Mouse (Mus musculus) 3T3-L1 (cell line): ENCODE data around the gene Traf7.

Experiments used
- DNase-seq: peaks from one replicate; pipeline ENCODE4 v3.0.0-alpha.2; 2015; ENCODE audit warnings: low read depth, low spot score

The Traf7 gene

DNA sequence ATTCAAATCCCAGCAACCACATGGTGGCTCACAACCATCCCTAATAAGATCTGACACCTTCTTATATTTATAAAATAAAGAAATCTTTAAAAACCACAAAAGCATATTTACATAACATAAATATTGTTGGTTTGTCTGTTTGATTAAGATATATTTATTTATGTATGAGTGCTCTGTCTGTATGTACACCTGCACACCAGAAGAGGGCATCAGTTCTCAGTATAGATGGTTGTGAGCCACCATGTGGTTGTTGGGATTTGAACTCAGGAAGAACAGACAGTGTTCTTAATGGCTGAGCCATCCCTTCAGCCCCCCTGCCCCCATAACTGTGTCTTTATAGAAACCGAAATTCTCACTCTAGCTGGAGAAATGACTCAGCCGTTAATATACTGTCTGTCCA is 17.5 kb upstream of the Traf7 start:
- no peak for DNase-seq

DNA sequence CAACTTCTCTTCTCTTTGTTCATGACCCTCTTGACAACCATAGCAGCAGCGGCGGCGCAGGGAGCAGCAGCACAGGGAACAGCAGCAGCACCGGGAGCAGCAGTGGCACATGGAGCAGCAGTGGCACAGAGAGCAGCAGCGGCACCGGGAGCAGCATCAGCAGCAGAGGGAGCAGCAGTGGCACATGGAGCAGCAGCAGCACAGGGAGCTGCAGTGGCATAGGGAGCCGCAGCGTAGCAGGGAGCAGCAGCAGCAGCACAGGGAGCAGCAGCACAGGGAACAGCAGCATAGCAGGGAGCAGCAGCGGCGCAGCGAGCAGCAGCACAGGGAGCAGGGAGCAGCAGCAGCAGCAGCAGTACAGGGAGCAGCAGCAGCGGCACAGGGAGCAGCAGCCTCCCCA is 16.9 kb upstream of the Traf7 start:
- DNase-seq, result no peak

DNA sequence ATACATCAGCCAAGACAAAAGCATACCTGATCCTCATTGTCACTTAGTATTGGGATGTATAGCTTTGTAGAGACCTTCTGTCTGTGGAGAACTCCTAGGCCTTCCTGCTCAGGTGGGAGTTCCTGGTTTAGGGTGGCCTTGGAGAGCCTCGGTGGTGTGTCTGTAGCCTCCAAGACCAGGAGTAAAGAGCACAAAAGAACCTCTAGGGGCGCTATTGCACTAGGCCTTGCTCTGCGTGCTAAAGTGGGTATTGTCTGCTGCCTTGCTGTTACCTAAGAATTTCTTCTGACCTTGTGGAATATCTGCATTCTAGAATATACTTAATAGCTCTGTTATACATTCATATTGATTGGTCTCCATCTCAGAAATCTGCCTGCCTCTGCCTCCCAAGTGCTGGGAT is 12.6 kb upstream of the Traf7 start:
- DNase-seq, result peak; percentile 86

DNA sequence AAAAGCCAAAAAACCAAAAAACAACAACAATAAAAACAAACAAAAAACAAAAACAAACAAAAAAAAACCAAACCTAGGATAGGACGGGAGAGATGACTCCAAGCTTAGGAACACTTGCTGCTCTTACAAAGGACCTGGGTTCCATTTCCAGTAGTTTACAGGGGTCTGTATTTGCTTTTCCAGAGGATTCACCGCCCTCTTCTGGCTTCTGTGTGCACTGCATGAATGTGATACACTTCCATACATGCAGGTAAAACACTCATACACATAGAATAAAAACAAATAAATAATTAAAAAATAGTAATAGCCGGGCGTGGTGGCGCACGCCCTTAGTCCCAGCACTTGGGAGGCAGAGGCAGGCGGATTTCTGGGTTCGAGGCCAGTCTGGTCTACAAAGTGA is 11.2 kb upstream of the Traf7 start:
- peak; percentile 80 for DNase-seq

DNA sequence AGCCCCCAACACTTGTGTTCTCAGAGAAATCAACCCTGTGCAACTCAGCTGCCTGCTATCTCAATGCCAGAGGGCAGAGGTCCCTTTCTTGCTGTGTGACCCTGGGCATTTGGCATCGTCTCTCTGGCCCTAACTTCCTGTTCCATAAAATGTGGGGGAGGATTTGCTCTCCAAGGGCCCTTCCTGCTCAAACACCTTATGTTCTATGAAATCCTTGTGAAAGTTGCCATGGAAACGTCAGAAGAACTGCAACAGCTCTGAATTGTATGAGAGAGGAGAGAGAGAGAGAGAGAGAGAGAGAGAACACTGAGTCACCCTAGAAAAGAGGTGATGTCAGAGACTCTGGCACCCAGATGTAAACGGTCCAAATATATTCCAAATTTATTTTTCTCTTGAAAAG is 9.8 kb upstream of the Traf7 start:
- peak; percentile 53 for DNase-seq

DNA sequence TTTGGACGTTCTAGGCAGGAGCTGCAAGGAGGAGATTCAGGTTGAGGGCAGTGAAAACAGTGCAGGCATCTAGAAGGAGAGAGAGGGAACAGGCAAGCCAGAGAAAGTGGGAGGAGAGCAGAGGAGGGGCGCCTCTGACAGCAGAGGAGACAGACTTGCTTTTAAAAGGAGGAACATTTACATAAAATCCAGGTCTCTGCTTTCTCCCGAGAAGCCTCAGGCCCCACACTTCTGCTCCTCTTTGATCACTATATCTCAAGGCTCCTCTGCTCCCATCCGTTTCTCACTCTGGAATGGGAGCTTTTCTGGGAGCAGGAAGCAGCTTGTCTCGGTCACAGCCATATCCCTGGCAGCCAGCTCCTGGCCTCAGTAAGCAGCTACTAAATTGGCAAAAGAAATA is 7.6 kb upstream of the Traf7 start:
- DNase-seq, result no peak

DNA sequence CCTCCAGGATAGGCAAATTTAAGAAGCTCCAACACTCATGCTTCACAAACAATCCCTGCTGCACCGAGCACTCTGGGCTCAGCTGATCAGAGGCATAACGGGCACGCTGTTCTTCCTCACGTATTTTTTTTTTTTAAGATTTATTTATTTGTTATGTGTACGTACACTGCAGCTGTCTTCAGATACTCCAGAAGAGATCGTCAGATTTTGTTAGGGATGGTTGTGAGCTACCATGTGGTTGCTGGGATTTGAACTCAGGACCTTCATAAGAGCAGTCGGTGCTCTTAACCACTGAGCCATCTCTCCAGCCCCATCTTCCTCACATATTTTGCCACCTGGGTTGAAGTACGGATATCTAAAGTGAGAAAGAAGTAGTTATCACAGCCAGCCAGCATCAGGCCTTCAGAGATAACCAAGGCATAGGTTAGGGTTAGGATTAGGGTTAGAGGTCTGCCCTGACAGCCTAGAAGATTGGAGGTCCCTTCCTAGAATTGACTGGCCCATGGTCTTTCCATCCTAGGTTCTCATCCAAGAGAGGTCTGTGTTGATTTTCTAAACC is 6.5 kb upstream of the Traf7 start, which contains the start of gene Rab26:
Rab26 (minus strand) TSS at position 51 of the 559 bp plus-strand sequence.
- DNase-seq, result no peak

DNA sequence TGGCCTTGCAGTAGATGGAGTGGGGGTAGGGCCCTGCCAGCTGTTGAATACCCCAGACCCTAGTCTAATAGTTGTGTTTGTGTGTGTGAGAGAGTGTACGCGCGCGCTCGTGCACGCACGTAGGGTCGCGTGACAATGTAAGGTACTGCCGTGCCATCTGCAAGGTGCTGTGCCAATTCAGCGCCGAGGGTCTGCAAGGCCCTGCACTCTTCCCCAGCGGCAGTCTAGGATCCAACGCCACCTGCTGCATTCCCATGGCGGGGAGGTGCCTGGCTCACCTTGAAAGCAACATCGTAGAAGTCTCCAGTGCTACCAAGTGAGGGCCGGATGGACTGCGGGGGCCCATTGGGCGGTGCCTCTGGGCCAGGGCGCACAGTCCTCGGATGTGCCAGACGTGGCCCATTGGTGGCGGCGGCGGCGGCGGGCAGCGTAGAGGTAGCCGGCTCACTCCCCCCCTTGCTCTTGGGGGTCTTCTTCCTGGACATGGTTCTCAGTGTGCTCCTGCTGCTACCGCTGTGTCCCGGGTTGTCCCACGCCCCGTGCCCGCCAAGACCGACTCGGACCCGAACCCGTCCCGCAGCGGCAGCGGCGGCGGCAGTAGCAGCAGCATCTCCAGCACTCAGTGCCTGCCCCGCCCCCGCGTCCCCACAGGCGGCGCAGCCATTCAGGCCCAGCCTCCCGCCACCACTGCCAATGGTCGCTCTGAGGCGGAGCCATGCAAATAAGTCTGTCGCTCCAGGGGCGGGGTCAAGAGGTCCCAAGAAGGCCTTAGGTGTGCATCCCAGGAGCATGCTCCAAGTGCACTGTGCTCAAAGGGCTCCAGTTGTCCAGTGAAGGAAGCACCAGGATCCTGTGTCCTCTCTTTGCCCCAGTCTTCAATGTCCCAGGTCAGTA is 5.6 kb upstream of the Traf7 start:
- no peak for DNase-seq

DNA sequence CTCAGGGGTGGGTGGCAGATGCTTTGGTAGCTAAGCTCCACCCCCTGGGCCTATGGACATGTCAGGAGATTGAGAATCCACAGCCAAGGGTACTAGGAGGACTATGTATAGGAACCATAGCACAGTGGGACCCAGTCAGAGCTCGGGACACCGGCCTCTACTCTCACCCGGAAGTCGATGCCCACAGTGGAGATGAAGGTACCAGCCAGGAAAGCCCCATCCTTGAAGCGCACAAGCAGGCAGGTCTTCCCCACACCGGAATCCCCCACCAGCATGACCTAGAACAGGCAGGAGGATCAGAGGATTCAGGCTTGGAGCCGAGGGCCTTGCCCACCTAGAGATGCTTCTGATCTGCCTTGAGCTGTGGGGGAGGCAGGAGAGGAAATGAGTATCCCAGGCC is 4.3 kb upstream of the Traf7 start:
- no peak for DNase-seq

DNA sequence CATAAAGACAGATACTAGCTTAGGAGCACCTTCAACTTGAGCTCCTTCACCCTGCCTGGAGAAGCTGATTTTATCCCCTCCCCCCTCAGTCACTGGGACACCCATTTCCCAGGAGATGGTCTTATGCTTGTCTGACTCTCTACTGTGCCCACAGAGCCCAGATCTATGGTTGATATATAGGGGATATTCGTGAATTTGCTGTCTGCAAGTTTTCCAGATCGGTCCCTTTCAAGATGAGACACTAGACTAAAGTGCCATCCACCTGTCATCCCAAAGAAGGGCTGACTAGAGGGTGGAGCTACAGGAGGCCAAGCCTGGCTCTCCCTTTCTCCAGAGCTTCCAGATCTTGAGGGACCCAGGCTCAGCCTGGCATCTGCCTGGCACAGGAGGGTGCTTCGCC is 3.3 kb upstream of the Traf7 start:
- no peak for DNase-seq

DNA sequence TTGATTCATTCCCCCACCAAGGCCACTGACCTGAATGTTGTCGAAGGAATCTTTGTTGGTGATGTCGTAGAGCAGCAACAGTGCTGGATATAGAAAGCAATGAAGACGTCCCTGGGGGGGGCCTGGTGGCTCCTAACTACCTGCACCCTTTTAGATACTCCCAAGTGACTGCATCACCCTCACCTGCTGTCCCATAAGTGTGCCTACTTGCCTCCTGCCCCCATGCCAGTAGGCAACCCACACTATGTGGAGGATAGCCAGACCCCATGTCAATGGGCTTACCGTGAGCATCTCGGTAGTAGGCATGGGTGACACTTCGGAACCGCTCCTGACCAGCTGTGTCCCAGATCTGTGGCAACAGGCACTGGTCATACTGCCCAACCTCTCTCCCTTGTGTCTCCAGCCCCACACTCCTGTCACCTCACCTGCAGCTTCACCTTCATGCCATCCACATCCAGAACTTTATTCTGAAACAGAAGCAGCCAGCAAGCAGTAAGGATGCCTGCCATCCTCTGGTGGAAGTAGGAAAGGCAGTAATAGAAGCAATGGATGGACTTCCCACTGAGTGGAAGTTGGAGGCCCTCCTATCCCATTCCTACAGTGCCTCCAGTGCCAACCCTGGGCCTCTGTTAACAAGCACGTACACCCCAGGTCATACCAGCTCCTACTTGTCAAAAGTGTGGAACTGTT is 2.8 kb upstream of the Traf7 start:
- peak; percentile 63 for DNase-seq

DNA sequence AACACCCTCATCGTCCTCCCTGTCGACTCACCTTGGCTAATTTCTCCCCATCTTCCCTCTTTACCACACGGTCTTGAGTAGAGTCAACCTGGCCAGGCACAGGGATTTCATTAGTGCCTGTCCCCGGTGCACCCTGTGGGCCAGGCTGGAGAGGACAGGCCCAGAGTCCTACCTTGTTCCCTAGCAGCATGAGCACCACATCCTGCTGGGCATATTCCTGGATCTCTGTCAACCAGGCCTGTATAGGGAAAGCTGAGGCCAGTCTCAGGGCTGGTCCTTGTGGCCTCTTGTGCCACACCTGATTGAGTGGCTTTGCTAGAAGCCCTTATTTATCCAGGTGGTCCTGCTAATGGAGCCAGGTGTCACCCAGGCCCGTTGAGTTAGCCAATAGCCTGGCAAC is 2.1 kb upstream of the Traf7 start:
- peak; percentile 29 for DNase-seq

DNA sequence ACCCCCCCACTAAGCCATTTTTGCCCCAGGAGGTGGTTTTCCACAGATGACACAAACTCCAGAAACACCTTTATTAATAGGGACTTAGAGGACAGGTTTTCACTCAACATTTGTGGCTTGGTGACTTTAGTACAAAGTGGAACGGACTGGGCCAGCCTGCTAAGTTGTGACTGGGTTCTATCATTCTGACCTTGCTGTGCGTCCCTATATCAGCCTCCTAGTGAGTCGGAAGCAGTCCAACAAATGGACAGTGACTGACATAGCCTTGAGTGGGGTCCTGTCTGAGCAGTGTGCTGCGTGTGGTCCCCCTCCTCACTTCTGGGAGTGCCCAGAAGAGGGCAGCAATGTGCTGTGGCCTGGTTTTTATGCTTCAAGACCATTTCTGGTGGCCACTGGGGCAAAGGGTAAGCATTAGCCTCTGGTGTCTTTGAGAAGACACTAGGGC is 1.3 kb upstream of the Traf7 start:
- peak; percentile 83 for DNase-seq

DNA sequence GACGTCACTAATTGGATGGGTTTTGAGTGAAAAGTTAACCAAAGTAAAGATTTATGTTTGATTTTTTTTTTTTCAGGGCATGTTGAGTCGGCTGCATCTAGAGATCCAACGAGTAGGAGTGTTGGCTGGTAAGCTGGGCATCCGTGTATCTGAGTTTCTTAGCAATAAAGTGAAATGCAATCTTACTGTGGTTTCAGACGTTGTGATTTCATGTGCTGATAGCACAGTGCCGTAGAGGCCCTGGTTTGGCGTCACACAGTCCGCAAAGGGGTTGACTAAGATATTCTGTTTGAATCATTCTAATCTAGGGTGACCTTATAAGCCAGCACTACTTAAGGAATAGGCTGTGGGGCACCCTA is 801 bp upstream of the Traf7 start:
- DNase-seq, result peak; percentile 31

DNA sequence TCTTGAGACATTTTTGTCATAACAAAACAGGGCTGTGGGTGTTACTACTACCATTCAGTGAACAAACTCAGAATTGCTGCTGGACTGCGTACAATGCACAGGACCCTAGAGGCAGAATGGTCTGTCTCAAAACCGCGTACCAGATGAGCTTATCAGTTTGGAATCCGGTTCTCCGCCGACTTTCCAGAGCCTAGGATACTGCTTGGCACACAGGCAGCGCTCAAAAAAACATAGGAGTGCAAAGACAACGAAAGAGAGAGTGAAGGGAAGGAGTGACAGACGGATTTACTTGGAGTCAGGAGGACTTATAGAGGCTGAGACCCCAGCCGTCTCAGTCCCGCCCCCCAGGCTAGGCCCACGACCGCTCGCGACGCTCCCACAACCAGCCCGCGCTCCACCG is 423 bp downstream of the Traf7 start:
- DNase-seq, result peak; percentile 86

DNA sequence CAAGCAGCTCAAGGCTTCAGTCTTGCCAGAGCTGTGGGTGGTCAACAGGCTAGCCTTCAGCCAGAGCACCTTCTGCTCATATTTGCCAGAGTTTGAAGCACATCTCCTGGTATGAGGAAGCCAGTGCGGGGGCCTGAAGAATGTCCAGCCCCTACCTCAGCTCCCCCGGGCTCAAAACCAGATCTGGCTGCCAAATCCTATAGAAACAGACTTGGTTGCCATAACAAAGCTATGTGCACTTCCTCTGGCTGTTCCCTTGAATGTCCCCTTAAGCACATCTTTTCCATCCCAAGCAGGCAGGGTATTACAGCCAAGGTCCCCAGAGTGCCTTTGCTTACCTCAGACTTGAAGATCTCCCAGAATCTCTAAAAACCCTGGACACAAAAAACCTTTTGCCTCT is 3.0 kb downstream of the Traf7 start:
- DNase-seq, result no peak

DNA sequence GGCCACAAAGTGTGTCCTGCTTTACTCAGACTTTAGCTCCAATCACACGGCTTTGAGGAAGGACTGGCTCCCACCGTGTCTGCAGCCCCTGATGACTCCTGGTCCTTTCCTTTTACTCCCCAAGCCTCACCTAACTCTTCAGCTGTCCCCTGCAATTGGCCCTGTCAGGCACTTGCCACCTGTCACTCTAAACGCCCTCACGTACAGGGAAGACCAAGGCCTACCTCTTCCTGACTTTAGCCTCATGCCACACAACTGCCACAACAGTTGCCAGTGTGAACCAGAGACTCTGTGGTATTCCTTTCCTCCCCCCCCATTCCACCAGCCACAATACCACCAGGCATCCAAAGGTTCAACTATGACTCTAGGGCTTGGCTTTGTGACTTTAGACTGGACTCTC is 7.3 kb downstream of the Traf7 start:
- no peak for DNase-seq

DNA sequence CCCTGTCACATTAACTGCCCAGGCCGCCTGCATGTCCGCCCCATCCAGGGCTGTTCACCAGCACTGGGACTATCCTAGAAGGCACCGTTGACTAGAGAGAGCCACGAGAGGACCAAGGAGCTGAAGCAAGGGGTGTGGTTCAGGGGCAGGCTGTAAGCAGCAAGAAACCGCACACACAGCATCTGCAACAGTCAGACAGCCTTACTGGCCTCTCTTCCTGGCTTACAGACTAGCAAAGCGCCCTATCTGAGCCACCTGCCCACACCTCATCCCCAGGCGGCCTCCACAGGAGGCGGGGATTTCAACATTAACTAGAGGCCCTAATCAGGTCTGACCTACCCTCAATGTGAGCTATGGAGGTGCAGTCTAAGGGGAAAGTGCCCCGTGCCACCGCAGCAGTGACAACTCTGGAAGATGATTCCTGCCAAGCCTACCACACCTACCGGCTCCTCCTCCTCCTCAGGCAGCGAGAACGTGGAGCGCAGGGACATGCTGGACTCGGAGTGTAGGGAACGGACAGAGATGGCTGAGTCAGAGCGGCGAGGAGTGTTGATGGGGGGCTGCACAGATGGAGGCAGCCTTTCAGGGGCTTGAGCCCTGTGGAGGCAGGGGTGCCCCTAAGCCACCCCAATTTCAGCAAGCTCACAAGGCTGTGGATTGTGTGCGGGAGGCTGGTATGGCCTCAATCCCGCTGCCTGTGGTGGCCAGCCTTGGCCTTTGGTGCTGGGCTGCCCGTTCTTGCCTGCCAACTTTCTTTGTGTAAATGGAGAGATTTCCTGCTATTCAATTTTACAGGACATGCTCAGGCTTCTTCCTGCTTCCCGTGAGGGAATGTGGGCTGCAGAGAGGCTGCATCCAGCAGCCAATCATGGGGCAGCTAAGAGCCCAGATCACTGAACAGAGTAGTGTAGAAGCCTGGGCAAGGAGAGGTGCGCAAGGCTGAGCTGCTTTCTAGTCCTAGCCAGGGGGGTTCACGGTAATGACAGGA is 13.2 kb downstream of the Traf7 start:
- no peak for DNase-seq

DNA sequence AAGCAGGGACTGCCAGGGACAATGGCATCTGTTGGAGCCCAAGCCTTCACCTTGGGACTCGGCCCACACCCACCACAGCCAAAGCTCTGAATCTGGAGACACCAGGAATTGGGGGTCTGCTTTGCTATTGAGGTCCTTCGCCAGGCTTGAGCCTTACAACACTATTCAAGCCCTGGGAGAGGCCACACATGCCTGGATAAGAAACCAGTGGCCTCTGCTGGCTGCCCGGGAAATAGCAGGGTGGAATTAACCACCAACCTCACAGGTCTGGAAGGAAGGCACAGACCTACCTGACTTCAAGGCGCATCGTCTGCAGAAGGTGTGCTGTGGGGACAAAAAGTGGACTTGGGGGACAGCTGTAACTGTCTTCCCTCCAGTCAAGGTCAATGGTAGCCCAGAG is 14.1 kb downstream of the Traf7 start:
- peak; percentile 66 for DNase-seq

DNA sequence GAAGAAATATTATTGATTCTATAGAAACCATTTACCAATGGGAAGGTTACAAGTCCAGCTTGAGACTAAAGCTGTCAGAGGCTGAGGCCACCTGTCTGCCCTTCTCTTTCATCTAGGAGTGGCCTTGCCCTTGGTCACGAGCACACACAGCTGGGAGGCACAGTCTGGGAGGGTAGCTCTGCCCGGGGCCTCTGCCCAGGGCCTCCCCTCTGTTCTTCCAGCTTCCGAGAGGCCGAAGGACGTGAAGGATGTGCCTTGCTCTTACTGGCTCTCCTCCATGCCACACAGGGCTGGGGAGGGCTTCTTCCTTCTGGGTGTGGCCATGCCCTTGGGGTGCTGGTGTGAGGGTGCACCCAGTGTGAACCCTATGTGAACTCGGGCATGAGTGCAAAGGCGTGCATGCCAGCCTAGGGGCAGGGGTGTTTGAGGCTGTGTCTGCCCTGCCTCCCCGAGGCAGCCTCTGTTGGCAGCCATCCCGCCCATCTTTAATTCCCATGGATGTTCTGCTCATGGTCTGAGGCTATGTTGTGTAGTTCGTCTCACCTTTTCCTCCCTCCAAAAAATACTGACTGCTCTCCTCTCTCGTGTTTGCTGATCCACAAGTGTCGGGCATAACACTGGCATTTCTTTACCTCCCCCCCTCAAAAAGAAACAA is 19.8 kb downstream of the Traf7 start:
- no peak for DNase-seq

DNA sequence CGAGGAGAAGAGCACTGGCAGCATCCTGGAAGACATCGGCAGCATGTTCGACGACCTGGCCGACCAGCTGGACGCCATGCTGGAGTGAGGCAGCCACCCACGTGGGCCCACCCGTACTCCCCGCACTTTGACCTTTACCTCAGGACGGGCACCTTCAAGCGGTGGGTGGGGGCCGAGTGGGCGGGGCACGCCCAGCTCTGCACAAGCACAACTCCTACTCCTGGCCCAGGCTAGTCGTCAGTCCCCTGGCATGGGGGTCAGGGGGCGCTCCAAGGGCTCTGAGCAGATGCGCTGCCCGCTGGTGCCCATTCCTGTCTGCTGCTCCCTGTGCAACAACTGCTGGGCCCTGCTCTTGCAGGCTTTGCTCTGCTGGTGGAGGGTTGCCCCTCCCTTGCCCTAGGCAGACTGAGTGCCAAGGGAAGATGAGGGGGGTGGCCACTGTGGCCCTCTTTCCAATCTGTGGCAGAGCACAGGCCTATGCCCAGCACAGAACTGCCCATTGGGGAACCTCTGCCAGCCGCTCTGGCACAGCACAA is 20.5 kb downstream of the Traf7 start:
- DNase-seq, result no peak
